Mouse (Mus musculus) forebrain, embryonic 13.5 days (tissue): ENCODE measurements at regions not wholly inside any gene's neighbourhood (a gene's known extent, or its start where the extent isn't known, plus 50 kb on each side); places are given as distances from the start of the nearest gene placed in this dataset.

Experiments used
- ATAC-seq: fragments of 200-750 bp; cut with Nextera tagmentation; 2 replicates; pipeline ENCODE4 v1.8.0; 2017
- H3K27ac ChIP-seq: fragments of 300-500 bp; sonication (generic); 2 replicates; pipeline ENCODE4 v1.5.1; 2015; ENCODE audit warnings: inconsistent platforms, mild to moderate bottlenecking, moderate library complexity
- H3K27me3 ChIP-seq: fragments of 300-500 bp; sonication (generic); 2 replicates; pipeline ENCODE4 v1.6.1; 2015; ENCODE audit warnings: mild to moderate bottlenecking, inconsistent platforms
- H3K36me3 ChIP-seq: fragments of 300-500 bp; sonication (generic); 2 replicates; pipeline ENCODE4 v1.6.1; 2015; ENCODE audit warnings: mild to moderate bottlenecking, inconsistent platforms; ENCODE audit not compliant: poor library complexity, severe bottlenecking
- H3K4me1 ChIP-seq: fragments of 300-500 bp; sonication (generic); 2 replicates; pipeline ENCODE4 v1.6.1; 2015; ENCODE audit warnings: inconsistent platforms
- H3K4me2 ChIP-seq: fragments of 300-500 bp; sonication (generic); 2 replicates; pipeline ENCODE4 v1.6.1; 2015; ENCODE audit warnings: inconsistent platforms, mild to moderate bottlenecking, moderate library complexity
- H3K4me3 ChIP-seq: fragments of 300-500 bp; sonication (generic); 2 replicates; pipeline ENCODE4 v1.5.1; 2015; ENCODE audit warnings: mild to moderate bottlenecking, inconsistent platforms
- H3K9ac ChIP-seq: fragments of 300-500 bp; sonication (generic); 2 replicates; pipeline ENCODE4 v1.6.1; 2015; ENCODE audit warnings: mild to moderate bottlenecking, inconsistent platforms
- H3K9me3 ChIP-seq: fragments of 300-500 bp; sonication (generic); replicated peaks from 2 replicates; pipeline ENCODE4 v1.6.1; 2016; ENCODE audit warnings: inconsistent platforms
- WGBS: fragments of 180-500 bp; shearing (Covaris S2); methylation state at CpG from one replicate; pipeline ENCODE4 v1.1.7; 2015; 5-methylcytosine and 5-hydroxymethylcytosine counted together

DNA sequence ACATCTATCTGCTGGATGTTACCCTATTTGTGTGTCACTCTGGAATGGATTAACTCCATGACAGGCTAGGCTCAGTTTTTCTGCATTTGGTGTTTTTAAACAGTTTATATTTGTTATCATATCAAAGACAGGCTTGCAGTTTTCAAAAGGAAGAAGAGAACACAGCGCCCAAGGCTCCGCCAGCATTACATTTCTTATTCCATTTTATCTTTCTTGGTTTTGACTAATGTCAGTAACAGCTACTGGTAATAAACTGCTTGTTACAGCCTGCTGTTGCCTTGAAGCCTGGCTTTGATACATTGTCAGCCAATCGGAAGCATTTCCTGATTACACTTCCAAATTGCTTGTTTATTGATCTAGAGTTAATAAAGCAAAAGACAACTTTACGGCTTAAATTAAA, 219.4 kb upstream of the Mdfic start:
- Histone ChIP-seq H3K27me3 (no peaks in the 10 kb centered on the region), H3K27ac (no peak overlapping the region), H3K9me3 (no peaks in the 10 kb centered on the region), H3K9ac (no peak overlapping the region), H3K4me2 (no peak overlapping the region), H3K4me3 (no peak overlapping the region), H3K36me3 (no peaks in the 10 kb centered on the region), H3K4me1 (no peaks in the 10 kb centered on the region)
- WGBS: 70% methylated on average over 4 of the region's 4 CpGs
- no peak for ATAC-seq

DNA sequence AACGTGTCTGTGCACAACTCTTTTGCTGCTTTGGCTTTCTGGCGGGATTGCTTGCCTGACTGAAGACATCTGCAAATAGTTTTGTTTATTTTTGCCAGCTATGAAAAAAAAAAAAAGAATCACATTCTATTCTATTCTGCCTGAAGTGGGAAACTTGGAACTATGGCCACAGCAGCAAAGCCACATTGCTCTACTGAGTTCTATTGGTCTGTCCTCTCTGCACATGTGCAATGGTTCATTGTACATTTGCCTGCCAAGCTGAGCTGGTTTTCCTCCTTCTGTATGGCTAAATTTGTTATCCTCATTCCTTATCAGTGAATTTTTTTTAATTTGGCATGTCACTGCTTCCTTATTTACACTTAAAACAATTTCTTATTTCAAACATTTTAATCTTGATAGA, 211.1 kb upstream of the Mdfic start:
- no peak overlapping the region for H3K27ac ChIP-seq
- H3K4me3 ChIP-seq: no peak overlapping the region
- H3K36me3 ChIP-seq: no peaks in the 10 kb centered on the region
- H3K4me1 ChIP-seq: no peaks in the 10 kb centered on the region
- no peaks in the 10 kb centered on the region for H3K27me3 ChIP-seq
- H3K4me2 ChIP-seq: no peak overlapping the region
- H3K9me3 ChIP-seq: no peaks in the 10 kb centered on the region; the same call in 1 of the 2 replicates
- WGBS: 83% methylated on average over 2 of the region's 2 CpGs
- H3K9ac ChIP-seq: no peak overlapping the region
- ATAC-seq: no peak

DNA sequence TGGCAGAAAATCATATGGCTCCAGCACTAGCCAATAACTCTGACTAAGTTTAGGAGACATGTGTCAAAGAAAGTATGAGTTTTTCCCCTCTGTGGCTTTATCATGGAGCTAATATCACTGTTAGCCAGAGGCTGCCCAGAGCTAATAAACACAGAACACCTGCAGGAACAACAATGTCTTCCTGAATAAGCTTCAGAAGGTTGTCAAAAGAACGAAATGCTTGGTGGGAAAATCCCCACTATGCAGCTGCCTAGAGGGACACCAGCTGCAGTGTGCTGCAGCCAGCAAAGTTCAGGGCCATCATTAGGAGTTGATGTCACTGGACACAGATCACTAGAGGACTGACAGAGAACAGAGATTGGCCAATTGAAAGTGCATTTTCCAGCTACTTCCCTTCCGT, 183.2 kb upstream of the Mdfic start:
- WGBS: 74% methylated on average over 2 of the region's 2 CpGs
- H3K27ac ChIP-seq: no peak overlapping the region
- H3K9ac ChIP-seq: no peak overlapping the region
- no peaks in the 10 kb centered on the region for H3K9me3 ChIP-seq
- no peaks in the 10 kb centered on the region for H3K4me1 ChIP-seq
- H3K4me2 ChIP-seq: no peak overlapping the region
- no peaks in the 10 kb centered on the region for H3K36me3 ChIP-seq
- H3K4me3 ChIP-seq: no peak overlapping the region
- ATAC-seq: no peak
- no peaks in the 10 kb centered on the region for H3K27me3 ChIP-seq

DNA sequence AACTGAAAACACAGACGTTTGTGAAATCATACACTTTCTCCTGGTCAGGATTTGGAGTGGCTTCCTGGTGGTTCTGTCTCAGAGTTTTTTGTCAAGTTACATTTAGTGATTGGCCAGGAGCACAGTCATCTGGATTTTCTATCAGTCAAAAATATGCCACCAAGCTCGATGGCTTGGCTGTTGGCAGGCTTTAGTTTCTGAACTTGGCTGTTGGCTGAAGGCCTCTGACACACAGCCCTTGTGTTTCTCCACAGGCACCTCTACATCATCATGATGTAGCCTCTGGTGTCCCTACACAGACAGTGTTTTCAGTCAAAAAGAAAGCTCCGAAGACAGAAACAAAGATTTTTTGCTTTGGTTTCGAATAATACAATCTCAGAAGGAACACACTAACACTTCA, 178.5 kb upstream of the Mdfic start:
- H3K4me2 ChIP-seq: no peak overlapping the region
- no peaks in the 10 kb centered on the region for H3K4me1 ChIP-seq
- H3K9ac ChIP-seq: no peak overlapping the region
- no peak for ATAC-seq
- H3K27me3 ChIP-seq: no peaks in the 10 kb centered on the region
- H3K36me3 ChIP-seq: no peaks in the 10 kb centered on the region
- WGBS: 84% methylated on average over 4 of the region's 4 CpGs
- H3K9me3 ChIP-seq: no peaks in the 10 kb centered on the region
- H3K27ac ChIP-seq: no peak overlapping the region
- no peak overlapping the region for H3K4me3 ChIP-seq

DNA sequence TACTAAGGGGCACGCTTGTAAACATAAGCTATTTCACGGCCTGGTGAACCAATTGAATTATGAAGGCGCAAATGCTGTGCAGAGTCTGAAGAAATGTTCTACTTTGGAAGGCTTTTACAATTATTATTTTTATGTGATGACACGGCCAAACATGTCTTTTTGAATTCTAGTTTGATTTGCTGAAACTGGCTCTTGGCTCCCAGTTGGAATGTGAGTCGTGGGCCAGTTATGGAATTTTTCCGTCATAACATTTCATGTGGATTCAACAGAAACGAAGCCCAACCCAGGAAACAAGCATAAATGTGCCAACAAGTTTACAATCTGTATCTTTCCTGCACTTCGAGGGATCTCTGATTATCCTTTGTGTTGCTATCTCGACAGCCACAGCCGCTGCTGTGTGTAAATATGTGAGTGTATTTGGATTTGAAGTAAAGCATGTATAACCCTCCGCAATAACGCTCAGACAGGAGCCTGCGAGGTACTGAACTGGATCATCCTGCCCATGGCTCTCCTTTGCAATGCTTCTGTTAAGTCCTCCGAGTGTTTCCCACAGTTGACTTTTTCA, 176.9 kb upstream of the Mdfic start:
- H3K4me2 ChIP-seq: no peak overlapping the region
- H3K4me1 ChIP-seq: no peaks in the 10 kb centered on the region
- WGBS: 92% methylated on average over 14 of the region's 14 CpGs
- no peaks in the 10 kb centered on the region for H3K36me3 ChIP-seq
- H3K9ac ChIP-seq: no peak overlapping the region
- H3K4me3 ChIP-seq: no peak overlapping the region
- no peak overlapping the region for H3K27ac ChIP-seq
- no peaks in the 10 kb centered on the region for H3K9me3 ChIP-seq
- H3K27me3 ChIP-seq: no peaks in the 10 kb centered on the region
- ATAC-seq: no peak

DNA sequence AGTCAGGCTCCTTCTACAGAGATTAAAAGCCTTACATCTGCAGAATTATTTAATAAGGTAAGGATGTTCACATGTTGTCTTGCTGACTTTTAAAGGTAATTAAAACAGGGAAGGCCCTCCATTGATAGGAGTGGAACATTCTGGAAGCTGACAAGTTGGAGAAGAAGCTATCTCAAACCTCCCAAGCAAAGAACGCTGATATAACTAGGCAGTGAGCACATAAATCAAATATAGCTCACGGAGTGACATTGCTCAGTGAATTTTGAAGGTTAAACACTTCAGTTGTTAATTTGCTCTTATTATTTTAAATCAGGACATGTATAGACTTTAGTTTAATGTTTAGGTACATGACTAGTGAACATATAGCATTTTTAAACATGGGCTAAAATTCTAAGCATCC, 171.6 kb upstream of the Mdfic start:
- WGBS: 92% methylated on average over 2 of the region's 2 CpGs
- Histone ChIP-seq H3K27me3 (no peaks in the 10 kb centered on the region), H3K4me1 (no peaks in the 10 kb centered on the region), H3K9me3 (no peaks in the 10 kb centered on the region), H3K4me3 (no peak overlapping the region), H3K4me2 (no peak overlapping the region), H3K9ac (no peak overlapping the region), H3K36me3 (no peaks in the 10 kb centered on the region), H3K27ac (no peak overlapping the region)
- ATAC-seq: no peak

DNA sequence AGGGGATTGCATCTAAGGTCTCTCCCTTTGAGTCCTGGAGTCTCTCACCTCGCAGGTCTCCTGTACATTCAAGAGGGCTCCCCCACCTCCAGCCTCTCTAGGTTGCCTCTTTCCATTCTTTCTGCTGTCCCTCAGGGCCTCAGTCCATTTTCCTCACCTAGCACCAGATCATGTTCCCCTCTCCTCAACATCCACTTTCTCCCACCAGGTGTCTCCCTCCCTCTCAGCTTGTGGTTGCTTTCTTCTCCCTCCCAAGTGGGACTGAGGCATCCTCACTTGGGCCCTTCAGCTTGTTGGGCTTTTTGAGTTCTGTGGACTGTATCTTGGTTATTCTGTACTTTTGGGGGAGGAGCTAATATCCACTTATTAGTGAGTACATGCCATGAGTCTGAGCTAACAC, 127.7 kb upstream of the Mdfic start:
- 62% methylated on average over 1 of the region's 1 CpGs for WGBS

DNA sequence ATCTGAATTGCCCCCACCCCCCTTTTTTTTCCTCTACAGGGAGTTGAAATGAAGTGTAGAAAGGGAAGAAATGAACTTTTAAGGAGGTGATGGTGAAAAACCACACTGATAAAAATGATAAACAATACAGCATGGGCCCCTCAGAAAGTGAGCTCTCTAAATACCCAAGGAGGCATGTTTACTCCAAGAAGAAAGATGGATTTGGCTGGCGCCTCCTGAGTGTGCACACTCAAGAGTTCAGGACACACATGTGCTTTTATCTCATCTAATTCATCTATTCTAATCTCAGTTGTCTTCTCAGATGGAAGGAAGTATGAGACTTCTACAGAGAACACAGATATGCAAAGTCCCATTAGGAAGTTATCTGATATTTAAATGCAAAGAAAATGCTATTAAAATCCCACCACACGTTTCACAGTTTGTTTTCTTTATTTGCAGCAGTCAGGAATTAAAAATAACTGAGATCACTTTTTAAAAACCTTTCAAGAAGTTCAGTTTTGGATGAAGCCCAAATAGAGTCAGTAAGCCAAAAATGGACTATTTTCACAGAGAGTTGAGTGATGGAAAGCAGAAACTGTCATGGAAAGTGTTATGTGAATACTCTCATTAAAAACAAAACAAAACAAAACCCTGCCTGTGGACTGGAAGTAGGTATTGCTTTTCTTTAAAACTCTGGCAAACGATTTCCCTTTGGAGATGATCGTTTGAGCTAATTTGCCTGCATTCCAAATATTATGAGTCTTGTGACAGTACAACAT, 123.1 kb upstream of the Mdfic start:
- no peaks in the 10 kb centered on the region for H3K36me3 ChIP-seq
- no peaks in the 10 kb centered on the region for H3K27me3 ChIP-seq
- H3K9ac ChIP-seq: no peak overlapping the region
- no peak overlapping the region for H3K4me2 ChIP-seq
- H3K9me3 ChIP-seq: no peaks in the 10 kb centered on the region
- no peak overlapping the region for H3K27ac ChIP-seq
- WGBS: 63% methylated on average over 4 of the region's 4 CpGs
- no peak overlapping the region for H3K4me3 ChIP-seq
- no peak for ATAC-seq
- no peaks in the 10 kb centered on the region for H3K4me1 ChIP-seq

More for the DNA sequence above, 127.7 kb upstream of the Mdfic start:
- no peak overlapping the region for H3K4me3 ChIP-seq
- no peak overlapping the region for H3K27ac ChIP-seq
- no peaks in the 10 kb centered on the region for H3K4me1 ChIP-seq
- H3K4me2 ChIP-seq: no peak overlapping the region
- H3K9me3 ChIP-seq: no peaks in the 10 kb centered on the region
- ATAC-seq: no peak
- H3K9ac ChIP-seq: no peak overlapping the region
- no peaks in the 10 kb centered on the region for H3K36me3 ChIP-seq
- H3K27me3 ChIP-seq: no peaks in the 10 kb centered on the region

DNA sequence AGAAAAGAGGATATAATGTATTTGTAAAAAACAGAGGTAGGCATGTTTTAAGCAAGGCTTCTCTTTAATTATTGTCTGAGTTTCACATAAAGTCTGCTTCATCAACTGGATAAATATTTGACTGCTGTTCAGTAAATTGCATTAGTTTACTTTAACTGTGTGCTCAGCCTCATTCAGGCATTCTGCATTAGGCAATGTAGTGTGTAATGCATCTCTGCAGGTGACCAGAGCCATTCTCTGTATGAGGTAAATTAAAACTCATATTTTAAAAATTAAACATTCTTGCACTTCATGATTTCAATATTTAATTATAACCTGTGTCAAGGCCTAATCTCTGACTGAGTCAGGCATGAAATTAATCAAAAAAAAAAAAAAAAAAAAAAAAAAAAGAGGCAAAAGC, 110.3 kb upstream of the Mdfic start:
- H3K36me3 ChIP-seq: no peaks in the 10 kb centered on the region
- H3K27ac ChIP-seq: no peak overlapping the region
- no peak overlapping the region for H3K4me2 ChIP-seq
- no peaks in the 10 kb centered on the region for H3K27me3 ChIP-seq
- ATAC-seq: no peak
- H3K4me1 ChIP-seq: no peaks in the 10 kb centered on the region
- H3K9ac ChIP-seq: no peak overlapping the region
- H3K9me3 ChIP-seq: no peaks in the 10 kb centered on the region
- no peak overlapping the region for H3K4me3 ChIP-seq

DNA sequence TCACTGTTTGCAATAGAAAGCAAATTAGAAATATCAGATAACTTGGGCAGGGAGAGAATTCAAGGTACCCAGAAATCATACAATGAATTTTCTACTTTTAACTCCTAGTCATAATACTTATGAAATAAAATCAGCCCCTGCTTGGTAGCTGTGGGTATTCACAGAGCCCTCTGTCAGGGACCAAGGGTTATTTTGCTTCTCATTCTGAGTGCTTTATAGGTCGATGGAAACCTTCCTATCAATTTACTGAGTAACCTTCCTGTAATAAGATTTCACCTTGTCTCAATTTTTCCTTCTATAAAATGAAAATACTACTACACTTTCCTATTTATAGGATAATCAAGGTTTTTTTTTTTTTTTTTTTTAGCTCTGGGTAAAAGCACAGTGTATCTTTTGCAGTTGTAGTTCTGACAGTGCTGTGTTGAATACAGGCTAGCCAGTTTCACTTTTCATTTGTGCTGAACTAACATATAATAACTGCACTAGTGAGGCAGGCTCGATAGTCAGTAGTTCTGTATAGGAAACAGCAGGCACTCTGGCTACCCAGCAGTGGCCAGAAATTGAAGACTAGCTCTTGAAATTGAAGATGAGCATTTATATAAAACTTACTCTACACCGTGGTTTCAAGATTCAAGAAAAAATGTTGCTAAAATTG, 94.4 kb upstream of the Mdfic start:
- no peak overlapping the region for H3K27ac ChIP-seq
- 83% methylated on average over 3 of the region's 3 CpGs for WGBS
- H3K36me3 ChIP-seq: no peaks in the 10 kb centered on the region
- H3K4me2 ChIP-seq: no peak overlapping the region
- no peak overlapping the region for H3K9ac ChIP-seq
- no peak overlapping the region for H3K4me3 ChIP-seq
- H3K4me1 ChIP-seq: no peaks in the 10 kb centered on the region
- H3K27me3 ChIP-seq: no peaks in the 10 kb centered on the region
- ATAC-seq: no peak
- H3K9me3 ChIP-seq: no peaks in the 10 kb centered on the region

DNA sequence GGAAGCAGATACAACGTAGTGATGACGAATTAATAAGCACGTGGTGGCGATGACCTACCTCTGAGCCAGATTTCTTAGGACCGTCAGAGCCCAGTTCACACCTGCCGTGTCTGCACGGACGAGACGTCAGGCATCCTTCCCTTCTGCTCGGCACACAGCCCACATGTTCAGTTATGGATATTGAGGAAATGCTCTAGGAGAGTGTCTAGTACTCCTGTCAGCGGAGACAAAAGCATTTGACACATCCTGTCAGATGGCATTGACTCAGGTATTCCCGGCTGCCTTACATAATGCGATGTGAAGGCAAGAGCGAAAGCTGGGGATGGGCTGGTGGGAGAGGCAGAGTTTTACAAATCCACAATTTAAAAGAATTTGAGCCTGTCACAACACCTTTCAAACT, 81.9 kb upstream of the Mdfic start:
- no peak overlapping the region for H3K9ac ChIP-seq
- ATAC-seq: peak; percentile 69
- peaks cover 19% of the 10 kb centered on the region for H3K4me1 ChIP-seq
- no peaks in the 10 kb centered on the region for H3K27me3 ChIP-seq
- no peak overlapping the region for H3K4me3 ChIP-seq
- 42% methylated on average over 14 of the region's 14 CpGs for WGBS
- no peaks in the 10 kb centered on the region for H3K36me3 ChIP-seq
- no peak overlapping the region for H3K27ac ChIP-seq
- no peak overlapping the region for H3K4me2 ChIP-seq
- H3K9me3 ChIP-seq: no peaks in the 10 kb centered on the region

DNA sequence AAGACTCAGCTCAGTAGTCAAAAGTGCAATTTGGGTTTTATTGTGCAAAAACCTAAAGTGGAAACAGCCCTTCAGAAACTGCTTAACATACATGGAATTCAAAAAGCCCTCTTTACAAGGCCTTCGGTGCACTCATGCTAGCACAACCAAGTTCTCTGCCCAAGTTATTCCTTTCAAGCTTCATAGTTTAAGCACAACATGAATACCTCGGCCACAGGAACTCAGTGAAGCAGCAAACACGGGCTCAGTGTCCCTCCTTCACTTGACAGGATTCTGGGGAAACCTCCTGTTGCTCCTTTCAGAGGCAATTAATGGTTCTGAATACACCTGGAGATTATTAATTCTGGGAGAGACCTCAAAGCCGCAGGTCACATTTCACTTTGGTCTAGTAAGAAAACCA, 81.1 kb upstream of the Mdfic start:
- no peak overlapping the region for H3K27ac ChIP-seq
- peaks cover 19% of the 10 kb centered on the region for H3K4me1 ChIP-seq
- no peak overlapping the region for H3K4me3 ChIP-seq
- no peaks in the 10 kb centered on the region for H3K9me3 ChIP-seq
- H3K4me2 ChIP-seq: no peak overlapping the region
- H3K27me3 ChIP-seq: no peaks in the 10 kb centered on the region
- 1% methylated on average over 4 of the region's 4 CpGs for WGBS
- ATAC-seq: peak; percentile 85
- H3K9ac ChIP-seq: no peak overlapping the region
- no peaks in the 10 kb centered on the region for H3K36me3 ChIP-seq
